Mouse (Mus musculus) intestine, postnatal 0 days (tissue): Measurements from ENCODE around the gene Zfp91. TPM values are rescaled to one million over a fixed set of nuclear protein-coding genes. Genes with fewer than 3 reads are reported as not detected.
A peak's percentile ranks its signal among the peaks of the same experiment; 100 is the strongest.

Source experiments
- ATAC-seq: fragments of 200-750 bp; cut with Nextera tagmentation; 2 replicates; pipeline ENCODE4 v1.8.0; 2017; ENCODE audit warnings: mild to moderate bottlenecking, moderate TSS enrichment, moderate library complexity
- H3K27ac ChIP-seq: fragments of 300-500 bp; sonication (generic); 2 replicates; pipeline ENCODE4 v1.5.1; 2014; ENCODE audit warnings: mild to moderate bottlenecking, low read depth, low read length, moderate library complexity
- H3K27me3 ChIP-seq: fragments of 300-500 bp; sonication (generic); replicated peaks from 2 replicates; pipeline ENCODE4 v1.6.1; 2014; ENCODE audit warnings: low read length, mixed read lengths; ENCODE audit not compliant: control insufficient read depth, insufficient read depth
- H3K36me3 ChIP-seq: fragments of 300-500 bp; sonication (generic); 2 replicates; pipeline ENCODE4 v1.6.1; 2014; ENCODE audit warnings: mild to moderate bottlenecking, moderate library complexity; ENCODE audit not compliant: control insufficient read depth, insufficient read depth
- H3K4me1 ChIP-seq: fragments of 300-500 bp; sonication (generic); replicated peaks from 2 replicates; pipeline ENCODE4 v1.6.1; 2014; ENCODE audit warnings: antibody characterized with exemption, low read length, mixed read lengths; ENCODE audit not compliant: control insufficient read depth, insufficient read depth
- H3K4me2 ChIP-seq: fragments of 300-500 bp; sonication (generic); replicated peaks from 2 replicates; pipeline ENCODE4 v1.6.1; 2014; ENCODE audit warnings: low read depth, mild to moderate bottlenecking, moderate library complexity
- H3K4me3 ChIP-seq: fragments of 300-500 bp; sonication (generic); 2 replicates; pipeline ENCODE4 v1.5.1; 2014; ENCODE audit warnings: low read depth, low read length
- H3K9ac ChIP-seq: fragments of 300-500 bp; sonication (generic); 2 replicates; pipeline ENCODE4 v1.6.1; 2014; ENCODE audit warnings: mild to moderate bottlenecking, low read depth, low read length
- H3K9me3 ChIP-seq: fragments of 300-500 bp; sonication (generic); 2 replicates; pipeline ENCODE4 v1.6.1; 2016; ENCODE audit warnings: mixed run types; ENCODE audit not compliant: control insufficient read depth
- CTCF ChIP-seq: sonication (generic); IDR thresholded peaks from 2 replicates; pipeline ENCODE4 v1.5.1; 2016; ENCODE audit warnings: low read depth, mild to moderate bottlenecking, control low read depth, antibody characterized with exemption, moderate library complexity
- WGBS: fragments of 180-500 bp; shearing (Covaris S2); extraction: QIAGEN DNeasy Blood & Tissue Kit; methylation state at CpG from one replicate; pipeline ENCODE4 v1.1.7; 2014; 5-methylcytosine and 5-hydroxymethylcytosine counted together
- polyA plus RNA-seq: library from polyadenylated mRNA; unstranded; fragments of >200 nt; fragmentation: Nextera tagmentation; extraction: Ambion mirVana; gene quantifications from 2 replicates; pipeline ENCODE4 v1.2.1, GENCODE M21; 2015

Zfp91 gene
- polyA plus RNA-seq, 1 experiment from 2014 or later = 13.6 TPM

DNA sequence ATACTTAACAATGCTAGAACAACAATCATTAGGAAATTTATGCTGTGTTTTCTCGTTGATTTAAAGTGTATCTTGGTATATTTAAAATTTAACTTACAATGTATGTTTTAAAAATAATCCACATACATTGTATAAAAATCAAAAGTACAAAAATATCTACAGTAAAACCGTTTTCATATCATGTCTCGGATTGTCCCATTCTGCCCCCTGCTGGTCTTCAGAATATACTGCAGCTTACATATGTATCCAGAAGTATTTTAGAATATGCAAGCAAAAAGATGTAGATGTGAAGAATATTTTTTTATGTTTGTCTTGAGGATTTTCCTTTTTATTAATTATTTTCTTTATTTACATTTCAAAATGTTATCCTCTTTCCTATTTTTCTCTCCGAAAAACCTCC lies 24.5 kb upstream of the Zfp91 start:
- Histone ChIP-seq H3K9ac (no peak overlapping the region), H3K27me3 (no peaks in the 10 kb centered on the region), H3K36me3 (no peaks in the 10 kb centered on the region), H3K27ac (no peak overlapping the region), H3K4me2 (no peak overlapping the region), H3K9me3 (no peaks in the 10 kb centered on the region), H3K4me1 (no peaks in the 10 kb centered on the region), H3K4me3 (no peak overlapping the region)
- no peak for ATAC-seq
- 26% methylated on average over 4 of the region's 4 CpGs for WGBS
- TF ChIP-seq CTCF = peak; percentile 77

DNA sequence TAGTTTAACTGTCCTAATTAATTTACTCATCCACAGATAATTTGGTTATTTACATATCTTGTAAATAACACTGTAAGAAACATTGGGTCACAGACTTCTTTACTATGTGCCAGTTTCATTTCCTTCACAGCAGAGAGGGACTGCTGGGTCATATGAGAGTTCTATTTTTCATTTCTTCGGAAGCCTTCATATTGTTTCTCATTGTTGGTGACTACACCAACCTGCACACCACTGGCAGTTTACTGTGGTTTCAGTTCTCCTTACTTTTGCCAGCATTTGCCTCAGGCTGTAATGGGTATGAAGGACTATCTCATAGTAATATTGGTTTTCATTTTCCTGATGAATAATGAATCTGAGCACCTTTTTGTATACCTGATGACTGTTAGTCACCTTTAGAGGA lies 22.6 kb upstream of the Zfp91 start:
- Histone ChIP-seq H3K9me3 (no peaks in the 10 kb centered on the region), H3K27ac (no peak overlapping the region), H3K36me3 (no peaks in the 10 kb centered on the region), H3K4me1 (no peaks in the 10 kb centered on the region), H3K9ac (no peak overlapping the region), H3K4me3 (no peak overlapping the region), H3K27me3 (no peaks in the 10 kb centered on the region), H3K4me2 (no peak overlapping the region)
- TF ChIP-seq CTCF = no peak
- 86% methylated on average over 1 of the region's 1 CpGs for WGBS
- ATAC-seq = no peak

DNA sequence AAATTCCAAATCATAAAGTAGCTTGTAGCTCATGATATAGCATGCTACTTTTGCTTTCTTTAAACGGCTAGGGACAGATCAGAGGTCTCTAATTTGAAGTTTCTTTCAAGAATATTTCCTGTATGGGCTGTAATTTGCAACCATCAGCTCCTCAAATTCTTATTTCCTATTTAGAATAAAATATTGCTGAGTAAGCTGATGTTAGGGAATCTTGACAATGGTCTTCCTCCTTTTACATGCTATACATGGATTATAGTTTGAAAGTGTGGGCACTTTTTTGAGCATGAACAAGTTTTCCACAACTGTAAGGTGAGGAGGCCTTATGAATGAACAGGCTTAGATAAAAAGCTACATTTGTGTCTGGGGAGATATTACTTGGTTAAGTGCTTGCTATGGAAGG lies 18.0 kb upstream of the Zfp91 start:
- ATAC-seq = no peak
- Histone ChIP-seq H3K9ac (no peak overlapping the region), H3K27ac (no peak overlapping the region), H3K4me2 (no peak overlapping the region), H3K36me3 (no peaks in the 10 kb centered on the region), H3K9me3 (no peaks in the 10 kb centered on the region), H3K4me1 (no peaks in the 10 kb centered on the region), H3K27me3 (no peaks in the 10 kb centered on the region), H3K4me3 (no peak overlapping the region)
- WGBS = 74% methylated on average over 1 of the region's 1 CpGs
- TF ChIP-seq CTCF = no peak

DNA sequence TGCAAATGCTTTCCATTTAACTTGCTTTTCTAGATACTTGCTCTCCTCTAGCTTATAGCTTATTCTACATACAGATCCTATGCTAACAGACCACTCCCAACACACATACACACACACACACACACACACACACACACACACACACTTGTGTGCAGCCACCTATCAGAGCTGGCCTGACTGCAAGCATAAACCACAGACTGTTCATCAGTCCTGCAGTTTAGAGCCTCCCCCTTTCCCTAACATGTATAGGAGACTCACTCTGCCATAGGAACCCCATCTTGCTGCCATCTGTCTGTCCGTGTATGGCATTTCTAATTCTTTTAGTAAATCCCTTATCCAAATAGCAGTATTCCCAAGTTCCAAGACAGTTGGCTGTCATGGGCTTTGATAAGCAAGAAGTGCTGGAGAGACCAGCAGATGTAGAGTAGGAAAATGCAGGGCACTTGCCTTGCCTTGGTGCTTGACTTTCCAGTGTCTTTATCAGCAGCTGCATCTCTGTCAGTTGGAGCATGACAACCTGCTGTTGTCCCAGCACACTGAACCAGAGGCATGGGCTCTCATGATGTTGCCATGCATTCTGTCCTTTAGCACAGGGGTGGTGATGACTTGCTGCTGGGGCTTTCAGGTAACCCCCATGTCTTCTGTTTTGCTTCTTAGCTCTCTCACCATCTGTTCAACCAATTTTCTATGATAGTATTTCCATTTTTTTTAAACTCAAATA lies 16.9 kb upstream of the Zfp91 start:
- no peaks in the 10 kb centered on the region for H3K27me3 ChIP-seq
- no peak for ATAC-seq
- H3K4me2 ChIP-seq = no peak overlapping the region
- no peak for TF ChIP-seq CTCF
- 60% methylated on average over 1 of the region's 1 CpGs for WGBS
- H3K4me3 ChIP-seq = no peak overlapping the region
- H3K9me3 ChIP-seq = no peaks in the 10 kb centered on the region
- H3K36me3 ChIP-seq = no peaks in the 10 kb centered on the region
- no peak overlapping the region for H3K27ac ChIP-seq
- no peak overlapping the region for H3K9ac ChIP-seq
- H3K4me1 ChIP-seq = no peaks in the 10 kb centered on the region

DNA sequence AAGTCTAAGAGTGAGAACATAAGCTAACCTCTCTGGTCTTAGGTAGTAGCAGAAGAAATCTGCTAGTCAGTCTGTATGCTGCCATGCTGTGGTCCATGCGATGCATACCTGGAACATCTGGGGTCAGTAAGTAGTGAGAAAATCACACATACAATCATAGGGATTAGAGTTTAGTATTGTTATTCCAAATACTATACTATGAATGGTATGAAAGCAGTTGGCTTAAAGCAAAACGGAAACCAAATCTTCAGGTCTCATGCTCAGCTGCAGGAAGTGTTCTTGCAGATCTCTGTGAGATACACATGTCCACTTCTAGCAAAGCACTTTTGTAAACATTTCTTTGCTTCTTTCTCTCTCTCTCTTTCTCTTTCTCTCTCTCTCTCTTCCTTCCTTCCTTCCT lies 10.3 kb upstream of the Zfp91 start:
- ATAC-seq = no peak
- H3K27me3 ChIP-seq = no peaks in the 10 kb centered on the region
- WGBS = 66% methylated on average over 2 of the region's 2 CpGs

DNA sequence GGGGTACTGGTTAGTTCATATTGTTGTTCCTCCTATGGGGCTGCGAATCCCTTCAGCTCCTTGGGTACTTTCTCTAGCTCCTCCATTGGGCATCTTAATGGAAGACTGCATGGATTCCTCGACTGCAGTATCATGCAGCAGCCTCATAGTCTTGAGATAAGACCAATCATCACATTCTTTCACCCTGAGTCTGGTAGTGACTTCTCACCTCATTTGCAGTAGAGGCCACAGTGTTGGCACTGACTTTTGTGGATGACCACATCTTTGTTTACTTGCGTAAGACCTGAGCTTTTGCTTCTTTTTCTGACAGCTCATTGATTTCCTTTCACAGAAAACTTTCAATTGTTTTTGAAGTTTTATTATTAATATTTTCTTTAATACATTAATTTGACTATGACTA lies 9.8 kb upstream of the Zfp91 start:
- WGBS = 79% methylated on average over 3 of the region's 3 CpGs
- no peak for ATAC-seq
- H3K4me2 ChIP-seq = no peak overlapping the region
- no peak for TF ChIP-seq CTCF
- no peaks in the 10 kb centered on the region for H3K4me1 ChIP-seq
- no peak overlapping the region for H3K4me3 ChIP-seq
- H3K27me3 ChIP-seq = no peaks in the 10 kb centered on the region
- H3K9ac ChIP-seq = no peak overlapping the region
- no peaks in the 10 kb centered on the region for H3K36me3 ChIP-seq
- H3K9me3 ChIP-seq = no peaks in the 10 kb centered on the region
- no peak overlapping the region for H3K27ac ChIP-seq

More for the DNA sequence above, 10.3 kb upstream of the Zfp91 start:
- Histone ChIP-seq H3K27ac (no peak overlapping the region), H3K36me3 (no peaks in the 10 kb centered on the region), H3K4me2 (no peak overlapping the region), H3K4me3 (no peak overlapping the region), H3K4me1 (no peaks in the 10 kb centered on the region), H3K9ac (no peak overlapping the region), H3K9me3 (no peaks in the 10 kb centered on the region)
- no peak for TF ChIP-seq CTCF

DNA sequence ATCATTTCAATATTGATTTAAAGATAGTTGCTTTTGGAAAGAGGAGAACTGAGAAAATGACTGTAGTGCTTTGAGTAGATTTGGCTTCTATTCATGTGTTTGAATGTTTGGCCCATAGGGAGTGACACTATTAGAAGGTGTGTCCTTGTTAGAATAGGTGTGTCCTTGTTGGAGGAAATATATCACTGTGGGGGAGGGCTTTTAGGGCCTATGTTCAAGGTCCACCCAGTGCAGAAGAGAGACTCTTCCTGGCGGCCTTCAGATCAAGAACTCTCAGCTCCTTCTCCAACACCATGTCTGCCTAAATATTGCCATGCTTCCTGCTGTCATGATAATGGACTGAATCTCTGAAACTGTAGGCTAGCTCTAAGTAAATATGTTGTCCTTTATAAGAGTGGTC lies 8.3 kb upstream of the Zfp91 start:
- Histone ChIP-seq H3K36me3 (no peaks in the 10 kb centered on the region), H3K4me3 (no peak overlapping the region), H3K27me3 (no peaks in the 10 kb centered on the region), H3K9me3 (no peaks in the 10 kb centered on the region), H3K27ac (no peak overlapping the region), H3K4me1 (no peaks in the 10 kb centered on the region), H3K9ac (no peak overlapping the region), H3K4me2 (no peak overlapping the region)
- WGBS = 45% methylated on average over 1 of the region's 1 CpGs
- peak; percentile 92 for ATAC-seq
- no peak for TF ChIP-seq CTCF
